Mouse (Mus musculus): ENCODE measurements around the gene Pvr.

The Pvr gene

GRCm38 (mm10) chr7:19920506-19921261, at the start of gene Pvr:
Pvr (minus strand) TSS chr7:19921160.
- CTCF ChIA-PET: interaction anchor here (0.6 to 1.0 kb wide), 2 partner anchors 9 to 400 kb away, joined by 3 to 5 read pairs; no protein-coding TSS in a partner anchor

DNA sequence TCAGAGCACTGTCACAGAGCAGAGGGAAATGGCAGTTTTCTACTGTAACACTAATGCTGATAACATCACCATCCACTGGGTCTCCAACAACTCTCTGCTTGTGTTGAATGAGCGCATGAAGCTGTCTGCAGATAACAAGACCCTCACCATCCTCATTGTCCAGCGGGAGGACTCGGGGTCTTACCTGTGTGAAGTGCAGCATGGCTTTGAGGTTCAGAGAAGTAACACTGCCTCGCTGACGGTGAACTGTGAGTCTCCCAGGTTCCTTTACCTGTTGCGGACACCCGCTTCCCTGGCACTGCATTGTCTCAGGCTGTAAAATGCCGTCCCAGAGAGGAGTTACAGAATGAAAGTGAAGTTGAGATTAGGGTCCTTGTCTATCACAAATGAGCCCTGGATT, 49.2 kb upstream of the Pvr start:
- CTCF ChIA-PET: no interaction called here

DNA sequence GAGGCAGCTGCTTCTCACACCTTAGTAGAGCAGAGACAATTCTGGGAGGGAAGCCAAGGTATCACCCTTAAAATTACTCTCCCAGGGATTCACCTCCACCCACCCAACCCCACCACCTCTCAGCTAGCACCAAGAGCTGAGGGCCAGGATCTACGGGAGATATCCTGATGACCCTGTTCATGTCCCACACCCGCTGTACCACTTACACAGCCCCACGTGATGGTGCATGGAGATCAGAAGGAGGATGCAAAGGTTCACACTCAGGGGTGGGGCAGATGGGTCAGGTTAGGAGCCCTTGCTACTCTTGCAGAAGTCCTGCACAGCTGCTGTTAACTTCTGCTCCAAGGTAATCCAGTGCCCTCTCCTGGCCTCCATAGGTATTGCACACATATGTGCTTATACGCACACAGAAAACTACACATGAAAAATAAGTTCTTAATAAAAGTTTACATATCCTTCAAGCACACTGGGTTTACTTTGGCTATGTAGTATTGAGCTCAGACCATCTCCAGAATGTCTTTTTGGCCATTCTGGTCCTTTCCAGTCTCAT, 48.7 kb upstream of the Pvr start:
- CTCF ChIA-PET: no interaction called here

DNA sequence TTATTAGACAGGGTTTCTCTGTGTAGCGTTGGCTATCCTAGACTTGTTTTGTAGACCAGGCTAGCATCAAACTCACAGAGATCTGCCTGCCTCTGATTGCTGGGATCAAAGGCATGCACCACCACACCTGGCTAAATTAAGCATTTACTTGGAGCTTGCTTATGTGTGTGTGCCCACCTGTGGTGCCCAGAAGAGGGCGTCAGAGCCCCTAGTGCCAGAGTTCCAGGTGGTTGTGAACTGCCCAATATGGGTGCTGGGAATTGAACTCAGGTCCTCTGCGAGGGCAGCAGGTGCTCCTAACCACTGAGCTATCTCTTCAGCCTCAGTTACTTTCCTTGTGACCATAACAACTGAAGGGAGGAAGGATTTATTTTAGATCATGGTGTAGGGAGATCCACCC, 48.1 kb upstream of the Pvr start:
- CTCF ChIA-PET: no interaction called here

DNA sequence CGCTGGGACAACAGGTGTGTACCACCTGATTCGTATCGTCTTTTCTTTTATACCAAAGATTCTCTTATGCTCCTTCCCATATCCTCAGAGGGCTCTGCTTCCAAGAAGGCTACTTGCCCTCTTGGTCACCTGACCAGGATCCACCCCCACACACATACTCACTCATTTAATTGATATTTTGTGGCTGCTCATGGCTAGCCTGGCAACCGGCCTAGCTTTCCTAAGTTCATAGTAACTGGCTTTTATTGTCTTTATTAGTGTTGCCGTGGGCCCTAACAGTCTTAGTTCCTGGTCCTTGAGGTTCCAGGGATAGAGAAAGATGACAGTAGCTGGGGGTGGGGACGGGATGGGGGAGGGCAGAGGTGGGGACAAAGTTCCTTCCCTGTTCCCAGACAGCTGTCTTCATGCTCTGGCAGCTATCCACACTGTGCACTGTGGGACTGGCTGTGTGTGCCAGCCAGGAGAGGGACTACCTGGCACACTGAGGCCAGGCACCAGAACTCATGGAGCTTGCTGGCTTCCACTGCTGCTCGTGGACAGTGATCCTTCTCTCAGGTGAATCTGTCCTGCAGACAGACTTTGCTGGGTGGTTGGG, 44.1 kb upstream of the Pvr start, which contains the start of gene Ceacam20:
Gene Ceacam20 (plus strand): TSS at position 428 of the 595 bp plus-strand sequence.
- CTCF ChIA-PET: no interaction called here

DNA sequence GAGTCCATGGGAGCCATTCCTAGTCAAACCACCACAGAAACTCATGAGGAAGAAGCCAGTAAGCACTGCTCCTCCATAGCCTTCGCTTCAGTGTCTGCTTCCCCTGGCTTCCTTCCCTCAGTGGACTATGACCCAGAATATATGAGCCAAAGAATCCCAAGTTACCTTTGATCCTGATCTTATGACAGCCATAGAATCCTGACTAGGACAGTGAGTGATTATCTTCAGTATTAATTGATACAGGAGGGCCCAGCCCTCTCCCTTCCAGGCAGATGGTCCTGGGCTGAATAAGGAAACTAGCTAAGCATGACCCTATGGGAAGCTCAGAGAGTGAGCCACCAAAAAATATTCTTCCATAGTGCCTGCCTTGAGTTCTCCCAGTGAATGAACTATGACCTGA, 41.5 kb upstream of the Pvr start:
- CTCF ChIA-PET: no interaction called here

DNA sequence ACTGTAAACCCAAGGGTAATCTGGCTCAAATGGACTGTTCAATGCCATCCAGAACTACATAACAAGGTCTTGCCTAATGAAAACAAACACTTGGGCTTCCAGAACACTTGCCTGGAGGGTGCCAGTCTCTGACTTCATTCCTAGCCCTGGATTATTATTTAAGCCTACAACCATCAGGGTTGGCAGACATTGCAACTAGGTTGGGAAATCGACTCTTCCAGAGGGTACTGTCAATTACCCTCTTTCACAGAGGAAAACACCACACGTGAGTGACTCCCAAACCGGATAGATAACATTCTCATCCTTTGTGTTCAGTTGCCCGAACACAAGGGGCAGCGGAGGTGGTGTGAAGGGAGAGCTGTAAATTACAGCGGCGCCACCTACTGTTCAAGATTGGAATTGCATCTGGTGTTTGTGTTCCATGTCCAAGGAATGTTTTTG, 35.4 kb upstream of the Pvr start:
- CTCF ChIA-PET: interaction anchor here (0.6 to 1.2 kb wide), 3 partner anchors 45 to 173 kb away, joined by 3 to 5 read pairs (median 5); no protein-coding TSS in a partner anchor

GRCm38 (mm10) chr7:19955861-19956260, 34.9 kb upstream of the Pvr start:
- CTCF ChIA-PET: interaction anchor here (0.7 to 1.2 kb wide), 2 partner anchors 44 to 172 kb away, joined by 5 read pairs; no protein-coding TSS in a partner anchor

DNA sequence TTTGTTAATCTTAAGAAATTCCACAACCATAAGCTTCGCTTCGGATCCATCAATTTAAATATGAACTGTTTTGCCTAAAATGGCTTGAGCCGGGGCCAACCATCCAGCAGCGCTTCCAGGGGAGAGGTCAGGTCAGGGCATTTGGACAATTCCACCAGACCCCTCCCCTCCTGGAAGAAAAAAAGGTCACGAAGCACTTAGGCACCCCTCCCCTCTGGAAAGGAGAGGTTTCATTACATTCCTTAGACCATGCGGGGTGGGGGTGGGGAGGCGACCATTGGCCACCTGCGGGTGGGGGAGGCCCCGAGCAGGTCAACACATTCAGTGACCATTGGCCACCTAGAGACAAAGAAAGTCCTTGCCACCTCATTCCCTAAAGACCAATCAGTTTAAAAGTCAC, 32.1 kb upstream of the Pvr start:
- CTCF ChIA-PET: interaction anchor here (0.6 kb wide), 1 partner anchor 42 kb away, joined by 3 read pairs; no protein-coding TSS in a partner anchor

DNA sequence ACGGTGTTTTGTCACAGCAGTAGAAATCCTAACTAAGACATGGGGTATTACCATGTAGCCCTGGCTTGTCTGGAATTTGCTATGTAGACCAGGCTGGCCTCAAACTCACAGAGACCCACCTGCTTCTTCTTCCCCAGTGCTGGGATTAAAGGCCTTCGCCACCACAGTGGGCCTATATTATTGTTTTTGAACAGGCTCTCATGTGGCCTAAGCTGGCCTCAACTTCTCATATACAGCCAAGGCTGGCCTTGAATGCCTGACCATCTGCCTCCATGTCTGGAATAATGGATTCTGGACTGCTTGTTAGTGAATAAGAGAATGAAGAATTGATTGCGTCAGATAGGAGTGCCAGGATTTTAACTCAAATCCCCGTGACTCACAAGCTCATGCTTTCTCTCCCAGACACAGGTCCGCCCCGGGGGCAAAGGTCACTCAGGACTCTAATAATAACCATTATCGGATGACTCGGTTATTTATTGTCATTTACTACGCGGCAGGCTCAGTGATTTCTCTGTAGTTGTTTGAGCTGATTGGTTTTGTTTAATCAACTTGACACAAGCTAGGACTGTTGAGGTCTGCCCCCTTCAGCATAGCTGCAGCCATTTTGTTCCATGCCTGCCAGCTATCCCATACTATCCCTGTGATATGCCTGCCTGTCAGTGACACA, 31.5 kb upstream of the Pvr start:
- CTCF ChIA-PET: interaction anchor here (0.6 kb wide), 1 partner anchor 42 kb away, joined by 3 read pairs; no protein-coding TSS in a partner anchor

- CTCF ChIA-PET: no interaction called here
Measured at GRCm38 (mm10) chr7:19950589-19950988, 29.6 kb upstream of the Pvr start, which contains the start of gene Igsf23. Igsf23 (minus strand) TSS chr7:19950756.

DNA sequence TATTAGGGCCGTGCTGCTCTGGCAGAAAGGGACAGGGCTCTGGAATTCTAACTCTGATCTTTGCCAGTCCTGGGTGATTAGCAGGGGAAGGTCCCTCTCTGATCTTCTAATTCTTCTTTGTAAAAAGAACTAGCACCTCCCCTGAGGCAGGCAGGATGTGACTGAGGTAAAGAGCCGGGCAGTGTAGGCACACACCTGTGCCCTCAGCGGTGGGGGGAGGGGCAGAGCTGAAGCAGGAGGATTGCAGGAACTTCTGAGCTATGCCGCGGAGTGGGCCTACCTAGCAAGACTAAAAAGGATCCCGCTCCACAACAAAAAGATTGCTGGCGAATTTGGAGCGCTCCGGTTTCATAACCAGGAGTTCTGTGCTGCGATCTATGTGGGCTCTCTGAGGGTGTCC, 29.0 kb upstream of the Pvr start:
- CTCF ChIA-PET: no interaction called here

GRCm38 (mm10) chr7:19948956-19949355, 28.0 kb upstream of the Pvr start:
- CTCF ChIA-PET: no interaction called here

GRCm38 (mm10) chr7:19945821-19946515, 25.0 kb upstream of the Pvr start:
- CTCF ChIA-PET: interaction anchor here (0.6 kb wide), 1 partner anchor 164 kb away, joined by 3 read pairs; no protein-coding TSS in a partner anchor

GRCm38 (mm10) chr7:19945201-19945600, 24.2 kb upstream of the Pvr start:
- CTCF ChIA-PET: interaction anchor here (0.6 kb wide), 1 partner anchor 163 kb away, joined by 3 read pairs; no protein-coding TSS in a partner anchor

DNA sequence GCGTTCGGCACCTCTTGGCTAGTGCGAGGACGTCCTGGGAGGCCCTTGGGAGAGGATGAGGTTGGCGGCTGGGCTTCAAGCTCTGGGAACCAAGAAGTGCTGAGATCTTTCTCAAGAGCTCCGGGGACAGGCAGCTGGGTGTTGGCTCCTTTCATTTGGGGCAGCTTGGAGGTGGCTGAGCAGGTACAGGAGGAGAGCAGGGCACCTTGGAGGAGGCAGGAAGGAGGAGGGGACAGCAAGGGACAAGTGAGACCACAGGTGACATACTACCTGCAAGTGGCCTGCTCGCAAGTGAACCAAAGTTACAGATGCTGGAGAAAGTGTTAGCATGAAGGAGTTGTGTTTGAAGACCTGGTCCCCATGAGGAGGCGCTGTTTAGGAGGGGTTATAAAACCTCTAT, 23.7 kb upstream of the Pvr start:
- CTCF ChIA-PET: no interaction called here

DNA sequence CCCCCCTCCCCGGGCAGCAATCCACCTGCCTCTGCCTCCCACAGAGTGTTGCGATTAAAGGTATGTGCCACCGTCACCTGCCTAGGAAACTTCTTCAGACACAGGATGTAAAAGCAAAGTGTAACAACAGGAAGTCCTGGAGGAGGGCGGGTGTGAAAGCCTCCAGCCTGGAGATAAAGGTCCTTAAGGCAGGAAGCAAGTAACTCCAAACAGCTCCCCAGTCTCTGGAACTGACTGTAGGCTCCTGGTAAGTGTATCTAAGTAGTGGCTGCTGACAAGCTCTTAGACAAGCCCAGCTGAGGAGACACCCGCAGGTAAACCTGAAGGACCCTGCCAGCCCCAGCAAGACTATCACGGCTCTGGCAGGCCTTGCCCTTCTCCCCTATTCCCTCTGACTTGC, 19.3 kb upstream of the Pvr start:
- CTCF ChIA-PET: no interaction called here

DNA sequence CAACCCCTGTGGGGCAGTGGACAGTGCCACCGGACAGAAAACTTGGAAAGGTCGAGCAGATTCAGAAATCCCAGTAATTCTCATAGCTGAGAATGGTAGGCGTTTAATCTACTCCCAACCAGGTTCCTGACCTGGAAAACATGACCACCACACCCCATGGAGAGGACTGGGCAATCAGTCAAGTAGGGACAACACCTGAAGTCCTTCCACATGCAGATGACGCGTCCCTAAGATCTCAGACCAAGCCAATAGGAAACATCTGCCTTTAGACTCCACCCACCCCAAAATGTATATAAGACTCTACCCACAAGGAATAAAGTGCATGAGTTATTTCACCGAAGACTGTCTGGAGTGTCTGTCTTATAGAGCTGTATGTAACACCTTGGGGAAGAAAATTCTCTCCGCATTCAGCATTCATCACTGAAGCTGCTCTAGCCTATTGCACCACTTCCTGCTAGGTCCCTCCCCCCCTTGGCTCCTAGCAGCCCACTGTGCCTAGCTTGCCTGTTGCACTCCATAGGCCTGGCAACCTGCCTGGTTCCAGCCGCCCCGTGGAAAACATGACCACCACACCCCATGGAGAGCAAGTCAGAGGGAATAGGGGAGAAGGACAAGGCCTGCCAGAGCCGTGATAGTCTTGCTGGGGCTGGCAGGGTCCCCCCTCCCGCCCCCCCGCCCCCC, 18.7 kb upstream of the Pvr start:
- CTCF ChIA-PET: interaction anchor here (0.6 to 0.7 kb wide), 2 partner anchors 29 to 492 kb away, joined by 4 to 5 read pairs; no protein-coding TSS in a partner anchor

- CTCF ChIA-PET: no interaction called here
Measured at GRCm38 (mm10) chr7:19937229-19937821, 16.4 kb upstream of the Pvr start.

GRCm38 (mm10) chr7:19935961-19936360, 15.0 kb upstream of the Pvr start:
- CTCF ChIA-PET: no interaction called here
